Mouse (Mus musculus): Measurements from ENCODE around the gene Tbcc. TPM values are rescaled to one million over a fixed set of nuclear protein-coding genes. Genes with fewer than 3 reads are reported as not detected.
A peak's percentile ranks its signal among the peaks of the same experiment; 100 is the strongest.
"Not testable (repeated sequence)": the region's sequence is repeated elsewhere in the genome, so short reads cannot be mapped to it uniquely, and the experiment has no call there.

Tbcc gene
- 42.2 and 45.5 TPM in 2 replicates for polyA plus RNA-seq (2015; fragmentation: Nextera tagmentation; extraction: Ambion mirVana)

- H3K4me3 ChIP-seq (ENCODE audit: low read depth, low read length), result peak within 1 kb of the TSS; percentile 83
- H3K9me3 ChIP-seq (ENCODE audit: control insufficient read depth, low read length), result no peaks in the 10 kb centered on the region
- ATAC-seq (ENCODE audit: low FRiP score, low TSS enrichment) (peak; percentile 92), DNase-seq (ENCODE audit: low spot score) (peak; percentile 99)
- H3K36me3 ChIP-seq (ENCODE audit: control insufficient read depth, insufficient read depth, low read length), result no peaks in the 10 kb centered on the region
- TF ChIP-seq EP300 (optimal IDR thresholded peaks at IDR 0.05) (no peak), CTCF (IDR thresholded peaks at IDR 0.05; ENCODE audit: low read depth) (no peak)
- under 1% methylated on average over 39 of the region's 40 CpGs for WGBS
- H3K4me1 ChIP-seq (replicated peaks; ENCODE audit: control insufficient read depth, insufficient read depth), result peaks cover 12% of the 10 kb centered on the region
- peak within 1 kb of the TSS; percentile 94 for H3K27ac ChIP-seq (replicated peaks)
- H3K9ac ChIP-seq (ENCODE audit: low read length), result peak within 1 kb of the TSS; percentile 90
- H3K27me3 ChIP-seq (ENCODE audit: control insufficient read depth, insufficient read depth, low read length), result no peaks in the 10 kb centered on the region
- H3K4me2 ChIP-seq (replicated peaks; ENCODE audit: low read depth), result peak within 1 kb of the TSS; percentile 96
Measured at GRCm38 (mm10) chr17:46890116-46890815, at the start of gene Tbcc. Tbcc (plus strand) TSS chr17:46890684.

GRCm38 (mm10) chr17:46843022-46843421 is 47.5 kb upstream of the Tbcc start:
- H3K36me3 ChIP-seq (ENCODE audit: control insufficient read depth, insufficient read depth, low read length), result no peaks in the 10 kb centered on the region
- ATAC-seq (ENCODE audit: low FRiP score, low TSS enrichment) (no peak), DNase-seq (ENCODE audit: low spot score) (no peak)
- H3K27me3 ChIP-seq (ENCODE audit: control insufficient read depth, insufficient read depth, low read length), result no peaks in the 10 kb centered on the region
- 53% methylated on average over 2 of the region's 2 CpGs for WGBS
- no peak for TF ChIP-seq CTCF (IDR thresholded peaks at IDR 0.05; ENCODE audit: low read depth)
- TF ChIP-seq EP300 (optimal IDR thresholded peaks at IDR 0.05), result no peak
- no peaks in the 10 kb centered on the region for H3K9me3 ChIP-seq (ENCODE audit: control insufficient read depth, low read length)
- no peak overlapping the region for H3K4me3 ChIP-seq (ENCODE audit: low read depth, low read length)
- H3K4me1 ChIP-seq (replicated peaks; ENCODE audit: control insufficient read depth, insufficient read depth), result no peaks in the 10 kb centered on the region
- H3K9ac ChIP-seq (ENCODE audit: low read length), result no peak overlapping the region
- no peak overlapping the region for H3K27ac ChIP-seq (replicated peaks)
- no peak overlapping the region for H3K4me2 ChIP-seq (replicated peaks; ENCODE audit: low read depth)

- no peak overlapping the region for H3K4me3 ChIP-seq (ENCODE audit: low read depth, low read length)
- no peak overlapping the region for H3K4me2 ChIP-seq (replicated peaks; ENCODE audit: low read depth)
- no peak for DNase-seq (ENCODE audit: low spot score)
- no peaks in the 10 kb centered on the region for H3K9me3 ChIP-seq (ENCODE audit: control insufficient read depth, low read length)
- TF ChIP-seq EP300 (optimal IDR thresholded peaks at IDR 0.05), result no peak
- no peak for TF ChIP-seq CTCF (IDR thresholded peaks at IDR 0.05; ENCODE audit: low read depth)
- no peaks in the 10 kb centered on the region for H3K4me1 ChIP-seq (replicated peaks; ENCODE audit: control insufficient read depth, insufficient read depth)
- no peaks in the 10 kb centered on the region for H3K27me3 ChIP-seq (ENCODE audit: control insufficient read depth, insufficient read depth, low read length)
- H3K27ac ChIP-seq (replicated peaks), result no peak overlapping the region
- no peak overlapping the region for H3K9ac ChIP-seq (ENCODE audit: low read length)
- 81% methylated on average over 7 of the region's 7 CpGs for WGBS
- no peaks in the 10 kb centered on the region for H3K36me3 ChIP-seq (ENCODE audit: control insufficient read depth, insufficient read depth, low read length)
- no peak for ATAC-seq (ENCODE audit: low FRiP score, low TSS enrichment)
Measured at GRCm38 (mm10) chr17:46843716-46844115, 46.8 kb upstream of the Tbcc start.

GRCm38 (mm10) chr17:46844811-46845210 is 45.7 kb upstream of the Tbcc start:
- no peak overlapping the region for H3K9ac ChIP-seq (ENCODE audit: low read length)
- no peaks in the 10 kb centered on the region for H3K36me3 ChIP-seq (ENCODE audit: control insufficient read depth, insufficient read depth, low read length)
- 72% methylated on average over 10 of the region's 10 CpGs for WGBS

GRCm38 (mm10) chr17:46845262-46845661 is 45.2 kb upstream of the Tbcc start:
- no peaks in the 10 kb centered on the region for H3K36me3 ChIP-seq (ENCODE audit: control insufficient read depth, insufficient read depth, low read length)
- WGBS, result 83% methylated on average over 12 of the region's 12 CpGs
- TF ChIP-seq EP300 (optimal IDR thresholded peaks at IDR 0.05), result no peak
- TF ChIP-seq CTCF (IDR thresholded peaks at IDR 0.05; ENCODE audit: low read depth), result no peak
- ATAC-seq (ENCODE audit: low FRiP score, low TSS enrichment) (no peak), DNase-seq (ENCODE audit: low spot score) (no peak)
- no peaks in the 10 kb centered on the region for H3K9me3 ChIP-seq (ENCODE audit: control insufficient read depth, low read length)
- H3K4me1 ChIP-seq (replicated peaks; ENCODE audit: control insufficient read depth, insufficient read depth), result no peaks in the 10 kb centered on the region
- H3K27me3 ChIP-seq (ENCODE audit: control insufficient read depth, insufficient read depth, low read length), result no peaks in the 10 kb centered on the region
- H3K27ac ChIP-seq (replicated peaks), result no peak overlapping the region
- no peak overlapping the region for H3K4me3 ChIP-seq (ENCODE audit: low read depth, low read length)
- H3K9ac ChIP-seq (ENCODE audit: low read length), result no peak overlapping the region
- H3K4me2 ChIP-seq (replicated peaks; ENCODE audit: low read depth), result no peak overlapping the region

More at GRCm38 (mm10) chr17:46844811-46845210, 45.7 kb upstream of the Tbcc start:
- DNase-seq (ENCODE audit: low spot score) (no peak), ATAC-seq (ENCODE audit: low FRiP score, low TSS enrichment) (no peak)
- no peaks in the 10 kb centered on the region for H3K4me1 ChIP-seq (replicated peaks; ENCODE audit: control insufficient read depth, insufficient read depth)
- H3K4me2 ChIP-seq (replicated peaks; ENCODE audit: low read depth), result no peak overlapping the region
- H3K4me3 ChIP-seq (ENCODE audit: low read depth, low read length), result no peak overlapping the region
- H3K27me3 ChIP-seq (ENCODE audit: control insufficient read depth, insufficient read depth, low read length), result no peaks in the 10 kb centered on the region
- no peaks in the 10 kb centered on the region for H3K9me3 ChIP-seq (ENCODE audit: control insufficient read depth, low read length)
- TF ChIP-seq EP300 (optimal IDR thresholded peaks at IDR 0.05), result no peak
- no peak for TF ChIP-seq CTCF (IDR thresholded peaks at IDR 0.05; ENCODE audit: low read depth)
- no peak overlapping the region for H3K27ac ChIP-seq (replicated peaks)

GRCm38 (mm10) chr17:46846573-46846972 is 43.9 kb upstream of the Tbcc start:
- H3K27ac ChIP-seq (replicated peaks); ATAC-seq (ENCODE audit: low FRiP score, low TSS enrichment); H3K4me2 ChIP-seq (replicated peaks; ENCODE audit: low read depth); H3K9me3 ChIP-seq (ENCODE audit: control insufficient read depth, low read length); H3K4me1 ChIP-seq (replicated peaks; ENCODE audit: control insufficient read depth, insufficient read depth); H3K4me3 ChIP-seq (ENCODE audit: low read depth, low read length); DNase-seq (ENCODE audit: low spot score); H3K9ac ChIP-seq (ENCODE audit: low read length); H3K36me3 ChIP-seq (ENCODE audit: control insufficient read depth, insufficient read depth, low read length); H3K27me3 ChIP-seq (ENCODE audit: control insufficient read depth, insufficient read depth, low read length): not testable (repeated sequence)
- WGBS, result 94% methylated on average over 18 of the region's 18 CpGs

All from stomach, postnatal 0 days (tissue).